ENCODE assay signal across 13 mouse cellular contexts in the genomic region with DNA sequence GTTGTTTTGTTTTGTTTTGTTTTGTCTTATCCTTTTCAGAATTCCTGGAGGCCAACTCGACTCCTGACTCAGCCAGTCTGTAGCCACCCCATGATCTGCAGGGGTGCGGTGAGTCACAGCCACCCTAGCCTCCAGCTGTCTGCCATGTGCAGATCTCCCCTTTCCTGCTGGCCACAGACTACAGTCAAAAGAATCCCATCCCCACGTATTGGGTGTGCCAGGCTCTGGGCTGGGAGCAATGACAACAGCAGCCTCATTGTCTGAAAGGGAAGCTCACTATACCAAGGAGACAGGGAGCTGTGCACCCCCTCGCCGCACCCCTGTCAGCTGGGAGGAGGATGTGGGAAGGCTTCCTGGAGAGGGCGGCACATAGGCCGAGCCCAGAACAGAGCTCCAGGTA. TPM values are rescaled to one million over a fixed set of nuclear protein-coding genes. Genes with fewer than 3 reads are reported as not detected.
DNase-seq lines count a peak whose midpoint lies in the region; ATAC-seq lines count a peak whose summit lies in the region.
"Had no signal": no experiment of that assay in that cellular context is flagged by ENCODE, and none has a peak within 500 bp of the region (broad histone marks: within the 10 kb centered on the region; RNA-seq: fewer than 3 reads in every experiment).

No protein-coding gene starts in this region.

- H3K9ac ChIP-seq in kidney, embryonic 14.5 days (ENCODE audit: low read depth, low read length), result no peak overlapping the region
- H3K9ac ChIP-seq: limb, embryonic 12.5 days had no signal

- intact Hi-C loops in left cerebral cortex, postnatal 14 days (cut with DNase I), result no loop called here

- no peak overlapping the region for H3K4me3 ChIP-seq in embryonic facial prominence, embryonic 10.5 days
- H3K4me3 ChIP-seq in kidney, embryonic 14.5 days (ENCODE audit: low read length), result no peak overlapping the region
- H3K4me3 ChIP-seq: limb, embryonic 12.5 days had no signal

- no peaks in the 10 kb centered on the region for H3K9me3 ChIP-seq in embryonic facial prominence, embryonic 10.5 days
- no peaks in the 10 kb centered on the region for H3K9me3 ChIP-seq in kidney, embryonic 14.5 days (ENCODE audit: control insufficient read depth, low read length)
- H3K9me3 ChIP-seq: limb, embryonic 12.5 days had no signal

- peak; percentile 25 to 38 for DNase-seq in adrenal gland, adult 18-20 months (ENCODE audit: low spot score in 2 of 2)
- no peak for DNase-seq in adrenal gland, postnatal 4 days (ENCODE audit: low spot score in 2 of 2)
- DNase-seq in 3134 (ENCODE audit: extremely low read depth, insufficient read length, low spot score) (peak; percentile 87), NIH3T3 (ENCODE audit: low read depth) (peak; percentile 91)
- no peak for DNase-seq in embryonic facial prominence, embryonic 10.5 days (ENCODE audit: low spot score)
- no peak for DNase-seq in layer of hippocampus, postnatal 36 days
- DNase-seq in left cerebral cortex, postnatal 14 days (ENCODE audit: low spot score in 2 of 2), result no peak
- DNase-seq: B cell, adult 2 months; cerebellum, postnatal 36 days; heart, postnatal 14 days; kidney, postnatal 36 days had no signal

- ATAC-seq in kidney, embryonic 14.5 days (ENCODE audit: low FRiP score, low TSS enrichment), result no peak

- H3K4me1 ChIP-seq in embryonic facial prominence, embryonic 10.5 days, result peaks cover 42% of the 10 kb centered on the region
- H3K4me1 ChIP-seq in kidney, embryonic 14.5 days (ENCODE audit: control insufficient read depth, insufficient read depth, low read length), result peaks cover 20% of the 10 kb centered on the region

- no peaks in the 10 kb centered on the region for H3K27me3 ChIP-seq in embryonic facial prominence, embryonic 10.5 days (replicated peaks; ENCODE audit: low read depth, poor library complexity, severe bottlenecking)
- no peaks in the 10 kb centered on the region for H3K27me3 ChIP-seq in kidney, embryonic 14.5 days (ENCODE audit: control insufficient read depth, insufficient read depth, low read length)
- H3K27me3 ChIP-seq: limb, embryonic 12.5 days had no signal

- WGBS in embryonic facial prominence, embryonic 10.5 days, result 50% methylated on average over 7 of the region's 7 CpGs
- WGBS in kidney, embryonic 14.5 days, result 78% methylated on average over 7 of the region's 7 CpGs

- peak overlapping the region; percentile 35; the same call in 1 of the 2 replicates for H3K27ac ChIP-seq in embryonic facial prominence, embryonic 10.5 days (replicated peaks)
- no peak overlapping the region for H3K27ac ChIP-seq in kidney, embryonic 14.5 days (ENCODE audit: low read depth, low read length)
- H3K27ac ChIP-seq: limb, embryonic 12.5 days had no signal

- H3K4me2 ChIP-seq in kidney, embryonic 14.5 days (replicated peaks; ENCODE audit: low read depth, low read length), result no peak overlapping the region
- H3K4me2 ChIP-seq: limb, embryonic 12.5 days had no signal

- H3K36me3 ChIP-seq in embryonic facial prominence, embryonic 10.5 days (replicated peaks), result no peaks in the 10 kb centered on the region
- no peaks in the 10 kb centered on the region for H3K36me3 ChIP-seq in kidney, embryonic 14.5 days (ENCODE audit: control insufficient read depth, insufficient read depth, low read length)
- H3K36me3 ChIP-seq: limb, embryonic 12.5 days had no signal

RNA-seq across cellular contexts. Expression of gene Txn2, which starts 40.5 kb away (rescaled TPM):
- total RNA-seq in adrenal gland, adult 18-20 months (2021), result 100 to 1,000 TPM; 544 to 611 TPM
- 100 to 1,000 TPM; 271 to 275 TPM for total RNA-seq in adrenal gland, postnatal 4 days (2021)
- polyA plus RNA-seq in embryonic facial prominence, embryonic 10.5 days (2016; fragmentation: Nextera tagmentation; extraction: Ambion mirVana), result 287 and 289 TPM in 2 replicates
- total RNA-seq in layer of hippocampus, postnatal 36 days (2021), result 100 to 1,000 TPM; 125 to 135 TPM
- total RNA-seq in left cerebral cortex, postnatal 14 days (2021), result 100 to 1,000 TPM; 121 to 124 TPM
- 269 and 294 TPM in 2 replicates for polyA plus RNA-seq in kidney, embryonic 14.5 days (2014; fragmentation: Nextera tagmentation; extraction: Ambion mirVana)

RNA-seq across cellular contexts. Expression of gene Myh9, which starts 46.3 kb away (rescaled TPM):
- 100 to 1,000 TPM; 270 to 287 TPM for total RNA-seq in adrenal gland, adult 18-20 months (2021)
- total RNA-seq in adrenal gland, postnatal 4 days (2021), result 100 to 1,000 TPM; 251 to 311 TPM
- 45.7 and 46.9 TPM in 2 replicates for polyA plus RNA-seq in embryonic facial prominence, embryonic 10.5 days (2016; fragmentation: Nextera tagmentation; extraction: Ambion mirVana)
- total RNA-seq in layer of hippocampus, postnatal 36 days (2021), result 100 to 1,000 TPM in 1 of 2 experiments, 10 to 100 TPM in 1; 92.4 to 103 TPM
- 10 to 100 TPM; 70.3 to 73.8 TPM for total RNA-seq in left cerebral cortex, postnatal 14 days (2021)
- polyA plus RNA-seq in kidney, embryonic 14.5 days (2014; fragmentation: Nextera tagmentation; extraction: Ambion mirVana), result 43.8 and 72.3 TPM in 2 replicates

Comparison
In these comparisons a context has a peak if more than half of its experiments do, and no peak if none do; other contexts are left out.
1. DNase-seq: peak in adrenal gland, adult 18-20 months (2 of 2), 3134 (single experiment) and NIH3T3 (single experiment); none in adrenal gland, postnatal 4 days (0 of 2), embryonic facial prominence, embryonic 10.5 days (single experiment), layer of hippocampus, postnatal 36 days (0 of 2) and left cerebral cortex, postnatal 14 days (0 of 2).